In the genomic region with DNA sequence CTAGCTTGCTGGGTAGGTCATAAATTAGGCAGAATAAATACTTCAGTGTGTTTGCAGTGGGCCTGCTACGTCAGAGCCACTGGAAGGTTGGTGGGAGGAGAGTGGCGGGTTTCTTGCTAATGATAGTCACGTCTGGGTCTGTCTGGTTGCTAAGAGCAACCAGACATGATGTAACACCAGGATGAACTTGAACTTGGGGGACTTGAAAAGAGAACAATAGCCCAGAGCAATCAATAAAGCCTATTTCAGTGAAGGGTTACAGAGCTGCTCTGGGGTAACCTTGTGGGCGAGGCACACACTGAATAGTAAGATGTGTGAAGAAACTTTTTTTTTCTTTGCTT, we compare ENCODE assay signal across 8 mouse cellular contexts.
DNase-seq lines count a peak whose midpoint lies in the region; ATAC-seq and TF ChIP-seq lines count a peak whose summit lies in the region.

No protein-coding gene starts in this region.

- H3K27me3 ChIP-seq in intestine, embryonic 14.5 days (replicated peaks; ENCODE audit: control insufficient read depth, insufficient read depth, low read length): no peaks in the 10 kb centered on the region
- no peaks in the 10 kb centered on the region for H3K27me3 ChIP-seq in midbrain, postnatal 0 days (ENCODE audit: insufficient read depth, low read length)

- 9% methylated on average over 4 of the region's 4 CpGs for WGBS in intestine, embryonic 14.5 days
- 5% methylated on average over 4 of the region's 4 CpGs for WGBS in midbrain, postnatal 0 days

- ATAC-seq in intestine, embryonic 14.5 days (replicated peaks; ENCODE audit: low FRiP score, low TSS enrichment, low read depth): peak; percentile 82
- peak; percentile 87 for ATAC-seq in midbrain, postnatal 0 days (ENCODE audit: low FRiP score)
- no peak for ATAC-seq in cerebellum, adult (ENCODE audit: insufficient number of reproducible peaks, low FRiP score, low TSS enrichment)

- H3K27ac ChIP-seq in embryonic fibroblast, embryonic 13.5 days (ENCODE audit: insufficient read depth, low read length): peak overlapping the region; percentile 73
- peak overlapping the region; percentile 71 for H3K27ac ChIP-seq in intestine, embryonic 14.5 days (ENCODE audit: low read depth)
- peak overlapping the region; percentile 51; the same call in 1 of the 2 replicates for H3K27ac ChIP-seq in midbrain, postnatal 0 days (ENCODE audit: low read depth, low read length)

- no peak overlapping the region for H3K4me3 ChIP-seq in embryonic fibroblast, embryonic 13.5 days (ENCODE audit: insufficient read depth, low read length)
- H3K4me3 ChIP-seq in intestine, embryonic 14.5 days (ENCODE audit: low read depth, low read length): no peak overlapping the region
- H3K4me3 ChIP-seq in midbrain, postnatal 0 days (ENCODE audit: low read depth, low read length): no peak overlapping the region

- DNase-seq in left cerebral cortex, postnatal 14 days (ENCODE audit: low spot score in 2 of 2): peak; percentile 31 to 56
- no peak for DNase-seq in left cerebral cortex, postnatal 4 days
- peak; percentile 71 for DNase-seq in intestine, embryonic 14.5 days (ENCODE audit: low spot score)
- DNase-seq in midbrain, postnatal 0 days (ENCODE audit: low spot score): peak; percentile 84
- DNase-seq in testis, postnatal 10 days (ENCODE audit: low spot score): no peak
- DNase-seq in cerebellum, adult 9-10 months: no peak

- TF ChIP-seq POLR2A in embryonic fibroblast, embryonic 13.5 days (IDR thresholded peaks at IDR 0.05; ENCODE audit: low read depth, low read length): no peak

- H3K4me1 ChIP-seq in embryonic fibroblast, embryonic 13.5 days (ENCODE audit: control insufficient read depth, insufficient read depth, low read length): peaks cover 17% of the 10 kb centered on the region
- H3K4me1 ChIP-seq in intestine, embryonic 14.5 days (replicated peaks; ENCODE audit: control insufficient read depth, insufficient read depth, low read length): peaks cover 31% of the 10 kb centered on the region
- H3K4me1 ChIP-seq in midbrain, postnatal 0 days (ENCODE audit: insufficient read depth, low read length): peaks cover 9% of the 10 kb centered on the region; the same call in 1 of the 2 replicates

- no peaks in the 10 kb centered on the region for H3K36me3 ChIP-seq in intestine, embryonic 14.5 days (ENCODE audit: control insufficient read depth, insufficient read depth, low read length)
- no peaks in the 10 kb centered on the region for H3K36me3 ChIP-seq in midbrain, postnatal 0 days (ENCODE audit: insufficient read depth, low read length)

- H3K9ac ChIP-seq in intestine, embryonic 14.5 days (ENCODE audit: low read length): no peak overlapping the region
- H3K9ac ChIP-seq in midbrain, postnatal 0 days (replicated peaks; ENCODE audit: low read length, poor library complexity, severe bottlenecking): no peak overlapping the region

- no peaks in the 10 kb centered on the region for H3K9me3 ChIP-seq in intestine, embryonic 14.5 days (ENCODE audit: control insufficient read depth, low read length)
- no peaks in the 10 kb centered on the region for H3K9me3 ChIP-seq in midbrain, postnatal 0 days (ENCODE audit: low read length)

- intact Hi-C loops in left cerebral cortex, postnatal 14 days (cut with DNase I): loop anchor here (5.0 to 10.0 kb wide), 3 partner anchors 216 to 331 kb away; partner anchors contain the start of gene E130114P18Rik
- intact Hi-C loops in left cerebral cortex, postnatal 4 days (cut with DNase I): loop anchor here (10.0 kb wide), 1 partner anchor 324 kb away; no protein-coding TSS in a partner anchor

- TF ChIP-seq CTCF in embryonic fibroblast, embryonic 13.5 days (IDR thresholded peaks at IDR 0.05; ENCODE audit: borderline replicate concordance, insufficient read depth, low read length): no peak
- no peak for TF ChIP-seq CTCF in midbrain, postnatal 0 days (IDR thresholded peaks at IDR 0.05)

- peak overlapping the region; percentile 26 for H3K4me2 ChIP-seq in intestine, embryonic 14.5 days (ENCODE audit: low read length)
- H3K4me2 ChIP-seq in midbrain, postnatal 0 days (ENCODE audit: low read depth, low read length, poor library complexity, severe bottlenecking): peak overlapping the region; percentile 15; the same call in 1 of the 2 replicates

Comparison
In these comparisons a context has a peak if more than half of its experiments do, and no peak if none do; other contexts are left out.
1. DNase-seq: peak in left cerebral cortex, postnatal 14 days (2 of 2), intestine, embryonic 14.5 days (single experiment) and midbrain, postnatal 0 days (single experiment); none in left cerebral cortex, postnatal 4 days (single experiment), testis, postnatal 10 days (single experiment) and cerebellum, adult 9-10 months (single experiment).
2. Peak in every context shown above with its lines, with median percentiles within 50 percentile points of each other: H3K27ac ChIP-seq.